Mouse (Mus musculus) lung, postnatal 36 days (tissue): Measurements from ENCODE around the gene Snx5.

ENCODE experiments used
- DNase-seq: peaks from one replicate; pipeline ENCODE4 v3.0.0; 2022; ENCODE audit warnings: mixed read lengths

Snx5 gene

GRCm38 (mm10) chr2:144270507-144271420 lies at the start of gene Snx5, which contains the start of gene Mgme1:
TSS of gene Snx5 (minus strand) at chr2:144270906.
TSS of gene Mgme1 (plus strand) at chr2:144270663.
- DNase-seq = peak; percentile 92

- DNase-seq = no peak
These were observed 40.7 kb upstream of the Snx5 start for GRCm38 (mm10) chr2:144311372-144311771.

GRCm38 (mm10) chr2:144310273-144310672 lies 39.6 kb upstream of the Snx5 start:
- no peak for DNase-seq

DNA sequence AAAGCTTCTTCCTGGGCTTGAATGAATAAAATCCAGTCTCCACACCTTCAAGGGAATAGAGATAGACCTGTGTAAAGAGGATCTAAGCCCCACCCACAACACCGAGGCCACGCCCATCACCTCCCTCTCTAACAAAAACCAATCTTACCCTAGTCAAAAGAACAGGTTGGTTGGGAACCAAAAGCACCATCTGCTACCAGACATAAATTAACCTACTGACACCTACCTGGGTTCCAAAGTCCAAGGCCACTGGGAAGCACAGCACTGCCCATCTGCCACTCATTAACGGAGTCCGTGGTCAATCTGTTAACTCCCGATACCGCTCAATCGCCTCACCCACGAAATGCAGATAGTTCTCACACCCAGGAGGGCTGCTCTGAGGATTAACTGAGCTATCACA lies 37.9 kb upstream of the Snx5 start:
- no peak for DNase-seq

DNA sequence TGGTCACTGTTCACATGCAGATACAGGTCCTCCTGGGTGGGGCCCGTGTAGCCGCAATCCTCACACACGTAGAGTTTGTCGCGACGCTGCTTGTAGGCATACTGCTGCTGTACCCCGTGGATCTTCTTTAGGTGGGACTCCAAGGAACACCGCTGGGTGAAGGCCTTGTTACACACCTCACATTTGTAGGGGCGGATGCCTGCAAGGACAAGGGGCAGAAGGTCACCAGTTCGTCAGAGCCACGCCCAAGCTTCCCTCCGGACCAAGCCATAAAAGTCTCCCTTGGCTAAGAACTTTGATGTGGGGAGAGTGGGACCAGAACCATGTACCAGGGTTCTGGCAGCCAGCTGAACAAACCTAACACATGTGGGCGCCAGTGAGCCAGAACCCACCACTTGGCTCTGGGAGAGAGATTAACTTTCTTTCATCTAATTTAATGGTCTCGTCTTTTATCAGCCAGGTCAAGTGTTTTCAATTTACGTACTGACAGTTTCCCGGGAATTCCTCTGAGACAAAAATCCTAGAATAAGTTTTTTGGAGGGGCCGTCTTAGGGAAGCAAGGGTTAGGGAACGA lies 35.1 kb upstream of the Snx5 start:
- DNase-seq = no peak

DNA sequence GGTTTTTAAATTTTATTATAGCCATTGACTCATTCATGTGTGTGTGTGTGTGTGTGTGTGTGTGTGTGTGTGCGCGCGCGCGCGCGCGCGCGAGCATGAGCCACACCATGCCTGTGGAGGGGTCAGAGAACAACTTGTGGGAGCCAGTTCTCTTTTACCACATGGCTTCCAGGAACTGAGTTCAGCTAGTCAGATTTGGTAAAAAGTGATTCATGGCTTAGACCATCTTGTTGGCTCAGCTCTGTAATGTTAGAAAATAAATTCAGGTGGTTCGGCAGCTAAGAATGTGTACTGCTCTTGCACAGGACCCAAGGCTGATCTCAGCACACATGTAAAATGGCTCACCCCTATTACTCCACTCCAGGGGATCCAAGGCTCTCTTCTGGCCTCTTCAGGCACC lies 30.4 kb upstream of the Snx5 start:
- peak; percentile 8 for DNase-seq

DNA sequence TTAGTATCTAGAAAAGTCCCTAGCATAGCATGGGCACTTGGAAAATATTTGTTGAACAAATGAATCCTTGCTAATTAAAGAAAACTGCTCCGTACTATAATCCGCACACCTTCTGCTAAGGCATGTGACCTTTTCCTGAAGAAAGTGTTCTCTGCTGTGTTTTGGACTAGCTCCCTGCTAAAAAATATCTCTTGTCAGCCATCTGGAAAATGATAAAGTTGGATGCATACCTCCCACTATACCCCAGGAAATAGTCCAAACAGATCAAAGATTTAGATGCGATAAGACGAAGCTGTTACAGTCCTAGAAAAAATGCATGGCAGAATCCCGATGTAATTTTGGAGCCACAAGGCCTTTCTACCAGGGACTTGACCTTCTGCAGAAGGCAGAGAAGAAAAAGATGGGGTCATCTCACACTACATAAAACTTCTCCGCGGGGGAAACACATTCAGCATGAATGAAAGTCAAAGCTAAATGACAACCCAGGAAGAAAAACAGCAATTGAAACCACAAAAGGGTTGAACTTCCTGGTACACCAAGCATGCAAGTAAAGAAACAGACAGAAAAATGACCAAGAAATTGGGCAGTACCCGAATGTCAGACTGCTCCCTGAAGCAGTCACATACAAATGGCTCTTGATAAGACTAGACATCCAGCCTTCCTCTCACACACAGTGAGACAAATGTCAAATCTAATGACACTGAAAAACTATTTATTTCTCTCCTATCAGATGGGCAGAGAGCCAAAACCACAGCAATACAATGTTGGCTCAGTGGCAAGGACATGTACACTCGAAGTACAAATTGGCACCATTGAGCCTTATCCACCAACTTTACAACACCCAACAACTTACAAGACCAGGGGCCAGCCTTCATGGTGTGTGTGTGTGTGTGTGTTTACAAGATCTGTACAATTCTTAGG lies 29.3 kb upstream of the Snx5 start:
- peak; percentile 67 for DNase-seq

GRCm38 (mm10) chr2:144295145-144295735 lies 24.5 kb upstream of the Snx5 start:
- peak; percentile 42 for DNase-seq

GRCm38 (mm10) chr2:144291600-144292305 lies 21.0 kb upstream of the Snx5 start:
- no peak for DNase-seq

GRCm38 (mm10) chr2:144290321-144290720 lies 19.6 kb upstream of the Snx5 start:
- peak; percentile 71 for DNase-seq

DNA sequence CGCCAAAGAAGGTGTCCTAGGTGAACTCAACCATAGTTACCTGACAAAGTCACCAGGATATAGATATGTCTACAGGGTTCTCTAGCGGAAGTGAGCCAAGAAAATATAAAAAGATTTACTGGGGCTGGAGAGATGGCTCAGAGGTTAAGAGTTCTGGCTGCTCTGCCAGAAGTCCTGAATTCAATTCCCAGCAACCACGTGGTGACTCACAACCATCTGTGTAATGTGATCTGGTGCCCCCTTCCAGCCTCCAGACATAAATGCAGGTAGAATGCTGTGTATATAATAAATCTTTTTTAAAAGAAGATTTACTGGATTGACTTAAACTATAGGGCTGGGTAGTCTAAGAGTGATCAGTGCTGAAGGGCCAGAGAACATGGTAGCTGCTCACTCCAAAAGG lies 10.7 kb upstream of the Snx5 start:
- DNase-seq = no peak

- DNase-seq = no peak
These were observed 9.9 kb upstream of the Snx5 start for GRCm38 (mm10) chr2:144280568-144280967.

DNA sequence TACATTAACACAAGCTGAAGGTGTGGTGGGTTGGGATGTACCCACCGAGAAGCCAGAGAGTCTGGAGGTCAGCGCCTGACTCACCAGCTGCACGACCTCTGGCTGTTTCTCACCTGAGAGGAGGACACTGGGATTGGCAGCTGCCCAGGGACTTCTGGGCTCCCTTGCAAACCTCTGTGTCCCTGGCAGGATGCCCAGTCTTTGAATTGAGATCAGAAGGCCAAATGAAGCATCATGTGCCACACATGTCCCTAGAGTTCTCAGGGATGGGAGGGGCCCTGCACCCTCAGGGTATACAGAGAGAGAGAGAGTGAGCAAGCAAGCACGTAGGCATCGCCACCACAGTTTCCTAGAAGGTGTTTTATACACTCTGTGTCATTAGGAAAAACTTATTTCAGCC lies 9.0 kb upstream of the Snx5 start:
- no peak for DNase-seq

DNA sequence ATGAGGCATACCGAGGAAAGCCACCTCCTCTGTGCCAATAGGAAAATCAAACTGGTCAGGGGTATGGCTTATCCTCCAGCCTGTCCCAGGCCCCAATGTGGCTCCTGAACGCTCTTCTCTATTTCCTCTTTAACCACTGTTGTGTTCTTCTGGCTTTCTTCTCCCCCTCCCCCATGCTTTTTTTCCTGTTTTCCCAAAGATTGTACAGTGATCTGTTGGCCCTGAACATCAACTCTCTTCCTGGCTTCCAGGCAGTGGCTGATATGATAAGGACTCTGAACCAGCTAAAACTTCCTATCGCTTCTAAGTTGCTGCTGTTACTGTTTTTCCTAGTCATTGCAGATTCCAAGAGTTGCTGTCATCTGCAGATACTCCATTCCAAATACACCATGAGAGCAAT lies 6.2 kb upstream of the Snx5 start:
- no peak for DNase-seq

GRCm38 (mm10) chr2:144274741-144275140 lies 4.0 kb upstream of the Snx5 start:
- DNase-seq = peak; percentile 34

DNA sequence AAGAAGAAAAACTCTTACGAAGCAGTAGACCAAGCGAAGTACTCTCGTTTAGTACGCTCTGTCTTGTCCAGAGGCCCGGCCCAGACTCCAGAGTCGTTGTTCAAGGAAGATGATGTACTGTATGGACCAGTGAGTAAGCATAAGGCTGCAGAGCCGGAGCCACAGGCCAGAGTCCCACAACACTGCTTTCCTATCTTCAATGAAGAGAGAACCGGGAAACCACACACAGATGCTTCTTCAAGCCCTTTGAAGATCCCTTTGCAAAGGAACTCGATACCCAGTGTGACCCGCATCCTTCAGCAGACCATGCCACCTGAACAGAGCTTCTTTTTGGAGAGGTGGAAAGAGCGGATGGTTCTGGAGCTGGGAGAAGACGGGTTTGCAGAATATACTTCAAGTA lies 1.4 kb upstream of the Snx5 start:
- no peak for DNase-seq

DNA sequence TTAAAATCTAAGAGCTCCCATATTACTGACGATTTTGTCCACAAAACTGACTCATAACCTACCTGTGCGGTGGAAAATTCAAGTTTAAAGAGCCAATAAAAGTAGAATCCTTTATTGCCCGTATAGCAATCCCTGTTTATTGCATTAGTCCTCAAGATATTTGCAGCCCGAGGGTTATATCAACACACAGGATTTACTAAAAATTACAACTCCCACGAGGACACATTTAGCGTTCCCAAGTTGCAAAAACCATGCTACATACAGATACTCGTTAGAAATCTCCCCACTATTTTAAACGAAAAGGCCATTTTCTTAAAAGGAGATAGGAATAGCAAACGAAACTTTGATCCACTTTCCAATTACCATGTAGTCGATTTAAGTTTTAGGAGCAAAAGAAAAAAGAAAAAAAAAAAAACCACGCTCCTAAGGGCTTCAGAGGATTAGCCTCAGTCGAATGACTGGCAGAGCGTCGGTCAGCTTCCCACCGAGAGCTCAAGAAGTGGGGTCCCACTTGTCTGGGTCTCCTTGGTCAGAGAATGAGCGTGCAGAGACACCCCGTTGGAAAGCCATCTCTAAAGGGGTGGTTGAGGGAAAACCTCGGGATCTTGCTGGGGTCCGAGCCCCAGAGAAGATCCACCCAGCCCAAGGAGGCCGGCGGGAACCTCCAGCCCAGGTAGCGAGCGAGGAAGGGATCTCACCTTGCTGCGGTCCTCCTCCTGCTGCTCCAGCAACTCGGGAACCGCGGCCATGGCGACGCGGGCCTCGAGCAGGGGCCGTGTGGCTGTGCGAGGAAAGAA lies 829 bp downstream of the Snx5 start:
- DNase-seq = no peak

DNA sequence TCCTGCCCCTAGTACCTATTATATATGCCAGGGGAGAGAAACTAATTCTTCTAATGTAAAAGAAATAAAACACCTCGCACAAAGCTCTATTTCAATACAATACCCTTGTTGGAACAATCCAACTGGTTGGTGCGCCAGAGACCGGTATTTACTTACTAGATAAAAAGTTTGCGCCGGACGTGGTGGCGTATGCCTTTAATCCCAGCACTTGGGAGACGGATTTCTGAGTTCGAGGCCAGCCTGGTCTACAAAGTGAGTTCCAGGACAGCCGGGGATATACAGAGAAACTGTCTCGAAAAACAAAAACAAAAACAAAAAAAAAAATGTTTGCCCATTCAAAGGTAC lies 1.4 kb downstream of the Snx5 start:
- no peak for DNase-seq

DNA sequence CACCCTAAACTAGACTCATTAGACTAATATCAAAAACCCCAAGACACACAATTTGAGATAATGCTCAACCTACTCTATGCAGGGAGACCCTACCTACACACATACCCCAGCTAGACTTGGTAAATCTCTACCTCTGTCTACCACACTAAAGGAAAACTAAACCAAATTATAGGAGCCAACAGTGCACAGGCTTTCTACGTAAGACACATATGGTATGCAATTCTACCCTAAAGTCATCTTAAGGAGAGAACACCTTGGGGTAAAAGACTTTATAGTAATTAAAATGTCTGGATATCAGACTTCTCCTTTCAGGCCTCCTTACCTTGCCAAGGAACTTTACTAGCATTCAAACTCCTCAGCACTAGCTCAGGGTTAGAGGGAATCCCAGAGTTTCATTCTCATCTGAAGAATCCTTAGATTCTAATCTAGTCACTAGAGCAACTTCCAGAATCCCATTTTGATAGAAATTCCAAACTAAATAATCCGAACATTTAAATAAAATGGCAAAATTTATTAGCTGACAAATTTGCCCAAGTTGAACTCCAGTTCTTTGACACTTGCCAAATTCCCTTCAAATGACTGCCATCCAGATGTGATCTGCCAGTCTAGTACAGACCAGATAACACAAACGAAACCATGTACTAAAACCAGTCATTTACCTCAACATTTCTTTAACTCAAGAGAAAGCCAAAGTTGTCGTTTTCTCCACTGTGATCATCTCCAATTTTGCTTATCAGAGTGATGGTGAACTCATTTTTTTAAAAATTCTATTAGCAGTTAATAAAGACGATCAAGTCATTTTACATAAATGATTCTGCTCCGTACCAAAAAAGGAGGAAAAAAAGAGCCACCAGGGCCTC lies 2.0 kb downstream of the Snx5 start:
- DNase-seq = no peak

DNA sequence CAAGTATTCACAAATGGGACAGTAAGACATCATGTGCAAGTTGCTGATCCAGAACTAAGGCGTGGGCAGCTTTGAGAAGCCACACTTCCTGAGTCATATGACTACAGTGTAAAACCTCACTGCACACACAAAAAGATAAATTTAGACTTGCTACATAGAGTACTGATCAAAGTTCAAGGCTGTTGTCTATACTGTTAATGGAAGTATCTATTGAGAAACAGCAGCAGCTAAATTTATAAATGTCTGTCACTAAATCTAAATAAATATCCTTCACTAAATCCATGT lies 3.0 kb downstream of the Snx5 start:
- peak; percentile 67 for DNase-seq
